Mouse (Mus musculus) brain, embryonic 14.5 days (tissue): ENCODE measurements around the gene Zg16.

Source experiments
- CTCF ChIP-seq: fragments of 200-500 bp; IDR thresholded peaks from 2 replicates; pipeline ENCODE4 v1.5.1; 2012; ENCODE audit warnings: inconsistent platforms, mild to moderate bottlenecking, moderate library complexity, borderline replicate concordance; ENCODE audit not compliant: insufficient read depth, insufficient read length; ENCODE audit errors: extremely low read depth
- POLR2A ChIP-seq: fragments of 200-500 bp; IDR thresholded peaks from 2 replicates; pipeline ENCODE4 v1.6.1; 2012; ENCODE audit warnings: mild to moderate bottlenecking, inconsistent platforms, borderline replicate concordance; ENCODE audit not compliant: poor library complexity, insufficient read depth, insufficient read length, severe bottlenecking; ENCODE audit errors: extremely low read depth

DNA sequence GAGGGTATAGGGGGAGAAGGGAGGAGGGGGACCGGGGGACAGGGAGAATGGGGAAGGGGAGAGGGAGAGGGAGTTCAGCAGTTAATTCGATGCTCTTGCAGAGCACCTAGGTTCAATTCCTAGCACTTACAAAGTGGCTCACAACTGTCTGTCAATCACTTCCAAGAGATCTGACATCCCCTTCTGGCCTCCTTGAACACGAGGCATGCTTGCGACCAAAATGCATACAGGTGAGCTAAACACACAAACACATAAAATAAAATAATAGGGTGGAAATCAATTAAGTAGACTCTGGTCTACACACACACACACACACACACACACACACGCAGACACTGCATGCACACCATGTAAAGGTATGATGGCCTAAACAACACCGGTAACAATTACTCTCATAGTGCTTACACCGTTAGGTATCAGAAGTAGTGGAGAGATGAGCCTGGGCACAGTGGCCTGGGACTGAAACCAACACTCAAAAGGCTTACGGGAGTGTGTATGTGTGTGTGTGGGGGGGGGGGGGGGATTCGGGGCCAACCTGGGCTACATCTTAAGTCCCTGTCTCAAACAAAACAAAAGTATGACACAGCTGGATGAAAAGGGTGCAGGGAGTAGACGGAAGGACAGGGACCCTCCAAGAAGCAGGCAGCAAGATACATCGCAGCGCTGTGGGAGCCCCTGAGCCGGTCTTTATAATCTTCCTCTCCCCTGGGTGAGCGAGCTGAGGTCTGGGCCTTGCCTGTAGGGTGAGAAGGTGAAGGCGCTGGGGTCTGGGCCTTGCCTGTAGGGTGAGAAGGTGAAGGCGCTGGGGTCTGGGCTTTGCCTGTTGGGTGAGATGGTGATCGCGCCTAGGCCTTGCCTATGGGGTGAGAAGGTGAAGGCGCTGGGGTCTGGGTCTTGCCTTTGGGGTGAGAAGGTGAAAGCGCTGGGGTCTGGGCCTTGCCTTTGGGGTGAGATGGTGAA lies 3.3 kb upstream of the Zg16 start:
- TF ChIP-seq CTCF: no peak
- TF ChIP-seq POLR2A: no peak
